Mouse (Mus musculus): ENCODE results near the gene Espn.

Espn gene

DNA sequence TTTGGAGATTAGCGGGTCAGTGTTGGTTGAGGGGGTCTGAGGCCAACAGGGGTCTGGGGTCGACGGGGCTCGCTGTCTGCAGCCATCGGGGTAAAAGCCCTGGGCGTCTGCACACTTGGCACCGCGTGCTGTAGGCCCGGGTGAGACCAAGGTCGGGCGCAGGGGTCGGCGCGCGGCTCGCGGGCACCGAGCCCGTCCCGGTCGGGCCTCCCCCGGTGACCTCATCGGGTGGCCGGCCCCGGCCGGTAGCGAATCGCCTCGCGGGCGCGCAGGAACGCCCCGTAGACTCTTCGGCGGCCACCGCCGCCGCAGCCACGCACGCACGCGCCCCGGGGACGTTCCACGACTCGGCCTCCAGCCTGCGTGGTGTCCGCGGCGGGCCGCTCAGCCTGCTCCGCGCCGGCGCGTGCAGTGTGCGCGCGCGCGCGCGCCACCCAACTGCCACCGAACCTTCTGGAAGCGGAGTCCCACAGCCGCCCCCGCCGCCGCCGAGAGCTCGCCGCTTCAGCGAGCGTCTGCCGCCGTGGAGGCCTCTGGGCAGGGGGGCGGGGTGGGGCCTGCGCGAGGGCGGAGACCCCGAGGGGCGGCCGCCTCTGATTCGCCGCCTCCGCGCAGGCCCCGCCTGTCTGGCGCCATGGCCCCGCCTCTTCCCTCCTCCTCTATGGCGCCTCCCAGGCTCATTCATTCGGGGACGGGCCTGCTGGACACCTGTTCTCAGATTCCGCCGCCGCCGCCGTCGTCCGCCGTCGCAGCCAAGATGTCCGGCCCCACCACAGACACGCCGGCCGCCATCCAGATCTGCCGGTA lies 25.6 kb upstream of the Espn start, which contains the start of gene Acot7:
Gene Acot7, plus strand, starts transcription at position 598 of the 807 bp plus-strand sequence.
- DNase-seq = peak; percentile 95

GRCm38 (mm10) chr4:152177174-152177536 lies 25.0 kb upstream of the Espn start:
- DNase-seq = no peak

DNA sequence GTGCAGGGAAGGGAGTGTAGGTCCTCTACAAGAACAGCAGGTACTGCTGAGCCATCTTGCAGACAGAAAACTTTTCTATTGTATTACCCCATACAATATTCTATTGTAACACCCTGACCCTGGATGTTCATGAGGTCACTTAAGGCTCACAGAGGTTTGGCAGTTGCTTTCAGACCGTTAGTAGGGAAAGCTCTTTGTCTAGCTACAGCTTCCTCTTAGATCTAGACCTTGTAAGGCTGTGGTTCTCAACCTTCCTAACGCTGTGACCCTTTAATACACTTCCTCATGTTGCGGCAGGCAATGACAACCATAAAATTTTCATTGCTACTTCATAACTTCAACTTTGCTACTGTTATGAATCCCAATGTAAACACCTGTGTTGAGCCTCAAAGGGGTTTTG lies 24.5 kb upstream of the Espn start:
- no peak for DNase-seq

- DNase-seq = no peak
Observed at GRCm38 (mm10) chr4:152173956-152174355, 21.8 kb upstream of the Espn start.

- DNase-seq = peak; percentile 80
Observed at GRCm38 (mm10) chr4:152173041-152173440, 20.9 kb upstream of the Espn start.

DNA sequence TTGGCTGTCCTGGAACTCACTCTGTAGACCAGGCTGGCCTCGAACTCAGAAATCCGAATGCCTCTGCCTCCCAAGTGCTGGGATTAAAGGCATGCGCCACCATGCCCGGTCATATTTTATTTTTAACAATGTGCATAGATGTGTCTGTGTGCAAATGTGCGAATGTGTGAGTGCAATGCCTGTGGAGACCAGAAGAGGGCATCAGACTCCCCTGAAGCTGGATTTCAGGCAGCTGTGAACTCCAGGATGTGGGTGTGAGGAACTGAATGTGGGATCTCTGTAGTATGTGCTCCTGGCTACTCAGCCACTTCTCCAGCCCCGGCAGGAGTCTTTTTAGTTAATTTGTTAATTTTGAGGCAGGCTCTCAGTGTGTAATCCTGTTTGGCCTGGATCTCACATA lies 19.4 kb upstream of the Espn start:
- no peak for DNase-seq

DNA sequence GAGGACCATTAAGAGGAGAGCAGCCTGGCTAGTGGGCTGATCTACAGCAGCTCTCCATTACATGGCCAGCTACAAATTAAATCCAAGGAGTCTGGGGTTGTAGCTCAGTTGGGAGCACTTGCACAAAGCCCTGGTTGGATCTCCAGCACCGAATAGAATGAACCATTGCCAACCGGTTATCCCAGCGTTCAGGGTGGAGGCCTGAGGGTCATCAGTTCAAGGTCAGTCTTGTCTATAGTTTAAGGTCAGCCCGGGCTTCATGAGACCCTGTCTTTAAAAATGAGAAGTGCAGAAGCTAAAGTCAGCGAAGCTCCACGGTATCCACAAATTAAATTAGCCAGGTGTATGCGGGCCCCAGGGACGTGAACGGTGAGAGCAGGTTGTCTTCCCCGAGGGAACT lies 18.1 kb upstream of the Espn start:
- DNase-seq = no peak

DNA sequence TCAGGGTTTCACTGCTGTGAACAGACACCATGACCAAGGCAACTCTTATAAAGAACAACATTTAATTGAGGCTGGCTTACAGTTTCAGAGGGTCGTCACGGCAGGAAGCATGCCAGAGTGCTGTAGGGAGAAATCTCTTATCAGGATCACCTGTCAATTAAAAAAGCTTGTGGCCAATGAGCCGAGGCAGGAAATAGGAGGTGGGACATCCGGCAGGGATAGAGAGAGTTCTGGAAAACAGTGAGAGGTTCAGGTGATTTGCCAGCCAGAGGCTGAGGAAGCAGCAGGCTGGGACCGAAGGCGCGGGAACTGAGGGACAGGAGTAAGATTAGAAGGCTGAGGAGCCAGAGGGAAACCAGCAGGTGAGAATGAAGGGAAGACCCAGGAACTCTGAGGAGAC lies 16.9 kb upstream of the Espn start:
- DNase-seq = no peak

DNA sequence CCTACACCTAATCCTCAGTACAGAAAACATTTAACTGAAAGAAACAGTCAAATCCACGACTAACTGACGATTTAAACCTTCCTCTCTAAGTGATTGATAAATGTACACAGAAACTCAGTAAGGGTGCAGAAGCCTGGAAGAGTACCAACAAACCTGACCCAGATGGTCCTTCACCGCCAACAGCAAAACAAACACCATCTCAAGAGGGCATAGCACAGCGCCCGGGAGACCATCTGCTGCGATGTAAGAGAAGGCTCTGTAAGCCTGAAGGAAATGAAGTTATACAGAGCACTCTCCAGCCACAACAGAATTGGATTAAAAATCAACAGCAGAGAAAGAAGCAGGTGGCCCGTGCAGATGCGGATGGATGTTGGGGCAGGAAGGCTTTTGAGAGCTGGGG lies 15.9 kb upstream of the Espn start:
- DNase-seq = no peak

DNA sequence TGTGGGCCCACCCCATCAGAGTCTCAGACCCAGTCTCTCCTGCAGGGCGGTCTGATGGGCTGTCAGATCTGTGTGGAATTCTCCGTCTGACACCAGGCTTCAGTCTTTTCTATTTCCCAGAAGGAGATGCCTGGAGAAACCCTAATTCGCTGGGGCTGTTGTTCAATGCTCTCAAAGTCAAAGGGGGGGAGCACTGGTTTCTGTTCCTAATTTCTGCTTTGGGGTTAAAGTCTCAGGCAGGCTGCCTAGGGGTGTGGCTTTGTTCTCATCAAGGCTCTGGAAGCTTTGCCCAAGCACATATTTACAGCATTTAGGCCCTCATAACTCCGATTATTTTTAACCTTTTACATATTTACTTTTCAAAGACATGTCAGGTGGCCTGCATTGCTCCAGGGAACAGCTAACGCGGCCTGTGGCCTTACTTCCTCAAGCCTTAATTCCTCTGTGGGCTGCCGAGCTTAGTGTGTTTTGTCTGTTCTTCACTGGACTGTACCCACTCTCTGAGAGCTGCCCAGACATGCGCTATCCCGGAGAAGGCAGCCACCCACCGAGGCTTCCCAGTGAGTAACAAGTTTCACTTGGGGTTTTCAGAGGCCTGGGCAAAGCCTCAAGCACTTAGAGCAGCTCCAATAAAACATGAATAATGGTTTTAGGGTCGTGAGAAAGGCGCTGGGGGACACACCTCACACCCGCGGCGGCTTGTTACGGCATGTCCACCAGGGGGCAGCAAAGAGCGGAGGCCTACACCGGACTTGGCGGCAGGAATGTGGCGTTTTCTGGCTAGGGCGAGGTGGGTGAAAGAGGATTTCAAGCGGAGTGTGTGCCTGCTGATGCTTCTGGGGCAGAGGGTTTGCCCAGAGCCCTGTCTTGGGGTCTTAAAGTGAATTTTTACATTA lies 13.1 kb upstream of the Espn start:
- DNase-seq = peak; percentile 54

DNA sequence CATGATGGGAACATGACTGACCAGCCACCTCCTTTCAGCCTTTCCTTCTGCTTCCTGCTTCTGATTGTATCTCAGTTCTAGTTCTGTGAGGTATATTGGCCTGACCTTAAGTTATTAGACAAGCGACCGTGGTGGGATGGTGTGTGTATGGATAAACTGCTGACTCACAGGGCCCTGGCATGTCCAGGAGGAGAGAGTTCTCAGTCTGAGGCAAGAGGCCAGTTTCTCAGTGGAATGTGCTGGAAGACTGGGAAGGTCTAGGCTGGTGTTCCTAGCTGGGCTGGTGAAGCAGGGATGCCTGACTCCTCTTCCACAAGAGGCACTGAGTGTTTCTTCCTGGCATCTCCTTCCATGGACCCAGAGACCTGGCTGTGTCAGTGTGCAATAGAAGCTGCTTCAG lies 10.6 kb upstream of the Espn start:
- DNase-seq = no peak

DNA sequence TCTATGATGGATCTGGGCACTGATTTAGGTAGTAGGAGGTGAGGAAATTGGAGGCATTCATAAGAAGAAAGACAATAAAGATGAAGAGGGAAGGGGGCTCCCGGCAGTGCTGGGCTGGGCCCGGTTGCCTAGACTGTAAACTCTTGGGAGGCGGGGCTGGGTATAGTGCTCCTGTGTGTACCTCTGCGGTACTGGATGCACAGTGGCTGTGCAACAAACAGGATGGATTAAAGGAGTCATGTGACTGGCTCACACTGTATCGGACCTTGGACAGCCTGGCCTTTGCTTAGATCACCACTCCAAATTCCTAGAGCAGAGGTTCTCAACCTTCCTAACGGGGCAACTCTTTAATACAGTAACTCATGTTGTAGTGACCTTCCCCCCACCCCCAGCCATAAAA lies 9.4 kb upstream of the Espn start:
- no peak for DNase-seq

- no peak for DNase-seq
Observed at GRCm38 (mm10) chr4:152160748-152161147, 8.6 kb upstream of the Espn start.

DNA sequence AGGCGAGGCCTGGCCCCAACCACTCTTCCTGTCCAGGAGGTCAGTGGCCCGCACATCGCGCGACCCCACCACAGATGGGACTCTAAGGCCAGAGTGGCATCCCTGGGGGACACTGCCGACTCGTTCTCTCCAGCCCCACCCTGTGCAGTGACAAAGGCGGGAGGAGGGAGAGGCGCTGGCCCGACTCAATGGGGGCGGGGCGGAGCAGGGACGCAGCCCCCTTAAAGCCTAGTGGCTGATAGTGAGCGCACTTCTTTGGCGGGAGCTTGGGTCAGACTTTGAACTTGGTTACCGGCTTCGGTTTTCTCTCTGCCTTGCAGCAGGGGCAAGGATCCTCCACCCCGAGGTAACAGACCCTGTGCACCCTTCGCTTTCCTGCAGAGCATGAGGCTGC lies 7.1 kb upstream of the Espn start:
- no peak for DNase-seq

DNA sequence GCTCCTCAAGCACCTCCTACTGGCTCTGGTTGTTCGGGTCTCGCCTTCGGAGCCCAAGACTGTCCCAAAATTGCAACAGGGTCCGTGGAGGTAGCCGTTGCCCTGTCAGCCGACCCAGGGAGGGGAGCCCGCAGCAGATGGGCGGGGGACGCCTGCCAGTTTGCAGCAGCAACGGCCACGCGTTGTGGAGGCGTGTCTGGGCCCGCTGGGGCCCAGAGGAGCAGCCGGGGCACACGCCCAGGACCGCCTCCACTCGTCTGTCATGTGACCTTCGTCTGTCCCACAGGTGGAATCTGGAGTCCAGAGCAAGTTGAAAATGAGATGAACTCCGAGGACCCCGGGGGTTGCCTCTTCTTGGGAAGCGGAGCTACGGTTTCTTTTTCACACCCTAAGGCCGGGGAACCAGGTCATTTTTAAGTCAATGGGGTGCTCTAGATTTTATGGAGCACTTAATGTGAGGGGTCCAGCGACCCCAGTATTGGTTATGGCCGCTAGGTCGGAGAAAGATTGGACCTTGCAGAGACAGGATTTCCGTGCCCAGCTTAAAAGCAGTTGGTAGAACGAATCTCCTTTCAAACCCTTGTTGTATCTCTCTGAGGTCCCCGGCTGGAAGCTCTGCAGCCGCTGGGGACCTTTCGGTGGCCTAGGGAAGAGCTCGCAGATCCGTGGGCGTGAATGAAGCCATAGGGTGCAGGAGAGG lies 6.6 kb upstream of the Espn start, which contains the start of gene Hes2:
Gene Hes2, plus strand, starts transcription at position 283 of the 700 bp plus-strand sequence.
- no peak for DNase-seq

- DNase-seq = no peak
Observed at GRCm38 (mm10) chr4:152157779-152158584, 5.8 kb upstream of the Espn start.

GRCm38 (mm10) chr4:152155019-152155418 lies 2.8 kb upstream of the Espn start:
- no peak for DNase-seq

DNA sequence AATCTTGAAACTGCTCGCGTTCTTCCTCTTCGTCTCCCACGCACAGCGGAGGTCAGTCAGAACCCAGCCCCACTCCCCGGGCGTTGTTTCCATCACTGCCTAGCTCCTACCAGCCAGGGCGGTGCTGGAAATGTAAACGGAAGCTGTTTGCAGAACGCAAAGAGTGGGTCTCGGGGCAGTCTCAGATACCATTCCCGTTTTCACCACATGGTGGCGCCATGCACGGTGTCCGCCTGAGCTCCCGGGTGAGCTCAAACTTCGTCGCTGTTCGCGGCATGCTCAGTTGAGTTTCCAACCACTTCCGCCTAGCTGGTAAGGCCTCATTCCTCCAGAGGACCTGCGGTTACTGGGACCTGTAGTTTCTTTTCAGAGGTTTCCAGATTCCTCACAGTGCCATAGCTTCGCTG lies 1.6 kb upstream of the Espn start:
- no peak for DNase-seq

DNA sequence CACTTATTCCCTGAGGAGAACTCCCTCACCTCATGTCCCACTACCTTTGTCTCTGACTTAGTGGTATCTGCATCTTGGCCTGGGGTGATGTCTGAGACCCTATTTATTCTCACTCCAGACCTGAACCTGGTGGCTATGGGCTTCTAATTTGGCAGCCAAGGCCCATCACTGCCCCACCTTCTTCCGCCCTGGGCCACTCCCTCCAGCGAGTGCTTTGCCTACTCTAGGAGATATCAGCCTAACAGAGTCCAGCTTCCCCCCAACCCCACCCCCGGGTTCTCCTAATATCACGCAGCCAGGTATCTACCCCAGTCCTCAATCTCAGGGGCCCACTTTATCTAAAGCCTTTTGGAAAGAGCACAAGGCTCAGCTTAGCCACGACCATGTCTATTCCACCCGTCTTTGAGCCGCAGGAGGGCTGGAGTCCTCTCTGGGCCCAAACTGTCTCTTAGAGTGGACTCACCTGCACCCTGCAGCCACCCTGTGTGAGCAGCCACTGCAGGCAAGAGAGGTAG lies 663 bp downstream of the Espn start:
- no peak for DNase-seq

DNA sequence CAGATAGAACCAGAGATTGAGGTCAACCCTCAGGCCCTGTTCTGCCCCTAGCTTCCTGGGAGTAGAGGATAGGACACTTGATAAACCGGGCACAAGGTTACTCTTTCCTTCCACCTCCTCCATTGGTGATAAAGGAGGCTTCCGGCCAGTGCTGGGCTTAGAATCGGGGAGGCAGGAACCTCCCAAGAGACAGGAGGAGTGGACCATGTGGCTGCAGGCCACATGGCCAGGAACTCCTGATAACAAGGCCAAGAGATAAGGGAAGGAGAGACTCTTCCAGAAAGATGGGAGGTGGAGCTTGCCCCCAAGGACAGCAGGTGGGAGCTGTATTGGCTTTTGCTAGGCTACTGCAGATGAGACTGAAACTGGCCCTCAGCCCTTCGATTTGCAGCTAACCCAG lies 1.6 kb downstream of the Espn start:
- DNase-seq = no peak

DNA sequence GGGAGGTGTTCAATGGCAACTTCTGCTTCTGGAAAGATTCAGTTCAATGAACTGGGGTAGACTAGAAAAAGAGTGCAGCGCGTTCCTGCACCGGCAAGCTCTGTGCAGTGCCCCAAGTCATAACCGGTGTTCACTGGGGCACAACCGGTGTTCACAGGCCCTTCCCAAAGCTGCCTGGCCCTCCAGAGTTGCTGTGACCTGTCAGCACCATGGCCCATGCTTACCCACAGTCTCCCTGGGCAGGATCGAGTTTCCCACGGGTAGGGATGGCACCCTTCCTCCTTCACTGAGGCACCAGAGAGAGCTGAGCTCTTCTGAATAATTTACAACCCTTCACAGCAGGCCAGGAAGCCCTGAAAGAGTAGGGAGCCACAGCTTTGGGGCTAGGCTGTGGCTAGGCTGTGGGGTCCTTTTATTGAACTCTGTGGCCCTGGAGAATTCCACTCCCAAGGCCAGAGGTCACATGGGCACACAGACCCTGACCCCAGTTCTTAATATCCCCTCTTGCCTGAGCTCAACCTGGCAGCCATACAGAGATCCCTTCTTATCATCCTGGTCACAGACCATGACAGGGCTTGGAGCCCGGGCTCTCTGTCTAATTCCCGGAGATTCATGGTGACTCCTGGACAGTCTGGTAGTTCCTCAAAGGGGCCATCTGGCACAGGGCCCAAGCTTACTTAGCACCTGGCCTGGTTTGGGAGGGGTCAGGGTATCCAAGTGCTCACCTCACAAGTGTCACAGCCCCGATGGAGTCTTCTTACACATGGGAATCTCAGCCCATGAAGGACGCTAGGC lies 5.9 kb downstream of the Espn start:
- DNase-seq = no peak
